Comparison of ENCODE assay signal across 19 mouse cellular contexts in the genomic region with DNA sequence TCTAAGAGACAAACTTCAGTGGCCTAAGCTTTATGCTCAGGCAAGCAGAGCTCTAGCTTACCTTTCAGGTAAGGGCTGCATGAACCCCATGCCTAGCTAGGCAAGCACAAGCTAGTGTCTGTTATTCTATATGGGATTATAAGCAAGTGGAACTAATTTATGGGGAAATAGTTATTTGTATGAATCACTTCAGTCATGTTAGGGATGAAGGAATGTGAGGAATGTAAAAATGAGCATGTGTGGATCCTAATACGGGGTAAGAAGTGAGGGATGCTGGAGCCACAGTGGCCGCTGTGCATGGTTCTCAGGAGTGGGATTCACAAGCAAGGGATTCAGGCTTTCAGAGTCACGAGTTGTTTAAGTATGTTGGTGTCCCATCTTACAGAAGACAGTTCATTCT.
A peak's percentile ranks its signal among the peaks of the same experiment; 100 is the strongest.
DNase-seq lines count a peak whose midpoint lies in the region; ATAC-seq and TF ChIP-seq lines count a peak whose summit lies in the region.
"Had no signal": no experiment of that assay in that cellular context is flagged by ENCODE, and none has a peak within 500 bp of the region (broad histone marks: within the 10 kb centered on the region; RNA-seq: fewer than 3 reads in every experiment).

No protein-coding gene starts in this region.

- no peak overlapping the region for H3K4me3 ChIP-seq in embryonic facial prominence, embryonic 12.5 days
- H3K4me3 ChIP-seq in embryonic facial prominence, embryonic 10.5 days: no peak overlapping the region
- no peak overlapping the region for H3K4me3 ChIP-seq in kidney, postnatal 0 days (replicated peaks; ENCODE audit: low read depth, low read length)
- no peak overlapping the region for H3K4me3 ChIP-seq in kidney, adult 2 months (ENCODE audit: insufficient read depth, low read depth, low read length)
- no peak overlapping the region for H3K4me3 ChIP-seq in limb, embryonic 13.5 days
- H3K4me3 ChIP-seq: heart, embryonic 13.5 days; midbrain, embryonic 15.5 days; stomach, embryonic 15.5 days had no signal

- TF ChIP-seq CTCF in kidney, postnatal 0 days (IDR thresholded peaks at IDR 0.05; ENCODE audit: low read depth): no peak
- no peak for TF ChIP-seq CTCF in kidney, adult 2 months (conservative IDR thresholded peaks at IDR 0.05; ENCODE audit: insufficient read depth, insufficient read length, low read depth, low read length)

- H3K4me2 ChIP-seq in embryonic facial prominence, embryonic 12.5 days (replicated peaks): no peak overlapping the region
- H3K4me2 ChIP-seq in kidney, postnatal 0 days (ENCODE audit: low read length): no peak overlapping the region
- H3K4me2 ChIP-seq in limb, embryonic 13.5 days (replicated peaks): no peak overlapping the region
- H3K4me2 ChIP-seq: midbrain, embryonic 15.5 days; stomach, embryonic 15.5 days had no signal

- H3K27ac ChIP-seq in embryonic facial prominence, embryonic 12.5 days: peak overlapping the region; percentile 61
- H3K27ac ChIP-seq in embryonic facial prominence, embryonic 10.5 days (replicated peaks): no peak overlapping the region
- no peak overlapping the region for H3K27ac ChIP-seq in kidney, postnatal 0 days
- H3K27ac ChIP-seq in kidney, adult 2 months (ENCODE audit: insufficient read depth, low read depth, low read length): no peak overlapping the region
- peak overlapping the region; percentile 48; the same call in 1 of the 2 replicates for H3K27ac ChIP-seq in limb, embryonic 13.5 days
- H3K27ac ChIP-seq: hindbrain, postnatal 0 days; midbrain, embryonic 15.5 days had no signal

- no peaks in the 10 kb centered on the region for H3K9me3 ChIP-seq in embryonic facial prominence, embryonic 12.5 days
- no peaks in the 10 kb centered on the region for H3K9me3 ChIP-seq in embryonic facial prominence, embryonic 10.5 days
- H3K9me3 ChIP-seq in kidney, postnatal 0 days (replicated peaks; ENCODE audit: low read length): no peaks in the 10 kb centered on the region
- H3K9me3 ChIP-seq in limb, embryonic 13.5 days: no peaks in the 10 kb centered on the region
- H3K9me3 ChIP-seq: heart, embryonic 13.5 days; midbrain, embryonic 15.5 days; stomach, embryonic 15.5 days had no signal

- TF ChIP-seq POLR2A in kidney, adult 2 months (IDR thresholded peaks at IDR 0.05; ENCODE audit: low read depth, low read length): no peak

- no peak for DNase-seq in embryonic facial prominence, embryonic 10.5 days (ENCODE audit: low spot score)
- peak; percentile 44 for DNase-seq in kidney, postnatal 0 days (ENCODE audit: low spot score)
- DNase-seq in kidney, adult 2 months: no peak
- DNase-seq in 3T3-L1 (ENCODE audit: low read depth, low spot score): peak; percentile 57
- DNase-seq in gastrocnemius, postnatal 10 days: no peak
- DNase-seq in embryo, embryonic 10 days (ENCODE audit: low spot score): no peak
- DNase-seq: adrenal gland, postnatal 10 days; cerebellum, adult 11-12 months; cerebellum, postnatal 25 days; gastrocnemius, postnatal 36 days; kidney, postnatal 14 days; liver; liver, postnatal 0 days had no signal

- no peak overlapping the region for H3K9ac ChIP-seq in embryonic facial prominence, embryonic 12.5 days
- H3K9ac ChIP-seq in kidney, postnatal 0 days (ENCODE audit: low read depth, low read length): no peak overlapping the region
- H3K9ac ChIP-seq in limb, embryonic 13.5 days: no peak overlapping the region
- H3K9ac ChIP-seq: heart, embryonic 13.5 days; liver, postnatal 0 days; midbrain, embryonic 15.5 days; stomach, embryonic 15.5 days had no signal

- 48% methylated on average over 3 of the region's 3 CpGs for WGBS in embryonic facial prominence, embryonic 12.5 days
- 72% methylated on average over 3 of the region's 3 CpGs for WGBS in embryonic facial prominence, embryonic 10.5 days
- 61% methylated on average over 3 of the region's 3 CpGs for WGBS in kidney, postnatal 0 days
- 69% methylated on average over 3 of the region's 3 CpGs for WGBS in kidney, adult 2 months
- 47% methylated on average over 3 of the region's 3 CpGs for WGBS in limb, embryonic 13.5 days

- no peak for ATAC-seq in embryonic facial prominence, embryonic 12.5 days (ENCODE audit: insufficient number of reproducible peaks, insufficient read depth, low FRiP score, low TSS enrichment)
- ATAC-seq in kidney, postnatal 0 days (replicated peaks; ENCODE audit: low FRiP score, low read depth): 0 out of 2 replicates have a peak, but pooled peaks have one; percentile 42
- ATAC-seq in limb, embryonic 13.5 days (ENCODE audit: low FRiP score, low read depth): peak; percentile 65; the same call in 1 of the 2 replicates
- ATAC-seq: midbrain, embryonic 15.5 days had no signal

- no peaks in the 10 kb centered on the region for H3K27me3 ChIP-seq in embryonic facial prominence, embryonic 12.5 days
- no peaks in the 10 kb centered on the region for H3K27me3 ChIP-seq in embryonic facial prominence, embryonic 10.5 days (replicated peaks; ENCODE audit: low read depth, poor library complexity, severe bottlenecking)
- no peaks in the 10 kb centered on the region for H3K27me3 ChIP-seq in kidney, postnatal 0 days (ENCODE audit: insufficient read depth, low read length)
- no peaks in the 10 kb centered on the region for H3K27me3 ChIP-seq in kidney, adult 2 months (replicated peaks; ENCODE audit: control insufficient read depth, insufficient read depth, low read length)
- no peaks in the 10 kb centered on the region for H3K27me3 ChIP-seq in limb, embryonic 13.5 days
- H3K27me3 ChIP-seq: heart, embryonic 13.5 days; midbrain, embryonic 15.5 days; stomach, embryonic 15.5 days had no signal

- H3K36me3 ChIP-seq in embryonic facial prominence, embryonic 12.5 days: no peaks in the 10 kb centered on the region
- no peaks in the 10 kb centered on the region for H3K36me3 ChIP-seq in embryonic facial prominence, embryonic 10.5 days (replicated peaks)
- H3K36me3 ChIP-seq in kidney, postnatal 0 days (ENCODE audit: insufficient read depth, low read length): no peaks in the 10 kb centered on the region
- H3K36me3 ChIP-seq in kidney, adult 2 months (ENCODE audit: control insufficient read depth, insufficient read depth, low read length): no peaks in the 10 kb centered on the region
- no peaks in the 10 kb centered on the region for H3K36me3 ChIP-seq in limb, embryonic 13.5 days
- H3K36me3 ChIP-seq: heart, embryonic 13.5 days; midbrain, embryonic 15.5 days; stomach, embryonic 15.5 days had no signal

- H3K4me1 ChIP-seq in embryonic facial prominence, embryonic 12.5 days: peaks cover 28% of the 10 kb centered on the region
- H3K4me1 ChIP-seq in embryonic facial prominence, embryonic 10.5 days: peaks cover 37% of the 10 kb centered on the region
- H3K4me1 ChIP-seq in kidney, postnatal 0 days (replicated peaks; ENCODE audit: insufficient read depth, low read length): 0 out of 2 replicates have a peak, but pooled peaks cover 9% of the 10 kb centered on the region
- peaks cover 6% of the 10 kb centered on the region; the same call in 1 of the 2 replicates for H3K4me1 ChIP-seq in kidney, adult 2 months (ENCODE audit: control insufficient read depth, insufficient read depth, low read length)
- H3K4me1 ChIP-seq in limb, embryonic 13.5 days: peaks cover 41% of the 10 kb centered on the region
- H3K4me1 ChIP-seq: midbrain, embryonic 15.5 days had no signal

Comparison
In these comparisons a context has a peak if more than half of its experiments do, and no peak if none do; other contexts are left out.
1. H3K27ac ChIP-seq: peak in embryonic facial prominence, embryonic 12.5 days (single experiment) and limb, embryonic 13.5 days (single experiment); none in embryonic facial prominence, embryonic 10.5 days (single experiment), kidney, postnatal 0 days (single experiment) and kidney, adult 2 months (single experiment).
2. DNase-seq: peak in kidney, postnatal 0 days (single experiment) and 3T3-L1 (single experiment); none in embryonic facial prominence, embryonic 10.5 days (single experiment), kidney, adult 2 months (single experiment), gastrocnemius, postnatal 10 days (single experiment) and embryo, embryonic 10 days (single experiment).